Mouse (Mus musculus): ENCODE measurements around the gene Arrdc5. TPM values are rescaled to one million over a fixed set of nuclear protein-coding genes. Genes with fewer than 3 reads are reported as not detected.
A peak's percentile ranks its signal among the peaks of the same experiment; 100 is the strongest.
"Not testable (repeated sequence)": the region's sequence is repeated elsewhere in the genome, so short reads cannot be mapped to it uniquely, and the experiment has no call there.

Arrdc5 gene
- total RNA-seq, 2 experiments from 2014 or later = not detected

DNA sequence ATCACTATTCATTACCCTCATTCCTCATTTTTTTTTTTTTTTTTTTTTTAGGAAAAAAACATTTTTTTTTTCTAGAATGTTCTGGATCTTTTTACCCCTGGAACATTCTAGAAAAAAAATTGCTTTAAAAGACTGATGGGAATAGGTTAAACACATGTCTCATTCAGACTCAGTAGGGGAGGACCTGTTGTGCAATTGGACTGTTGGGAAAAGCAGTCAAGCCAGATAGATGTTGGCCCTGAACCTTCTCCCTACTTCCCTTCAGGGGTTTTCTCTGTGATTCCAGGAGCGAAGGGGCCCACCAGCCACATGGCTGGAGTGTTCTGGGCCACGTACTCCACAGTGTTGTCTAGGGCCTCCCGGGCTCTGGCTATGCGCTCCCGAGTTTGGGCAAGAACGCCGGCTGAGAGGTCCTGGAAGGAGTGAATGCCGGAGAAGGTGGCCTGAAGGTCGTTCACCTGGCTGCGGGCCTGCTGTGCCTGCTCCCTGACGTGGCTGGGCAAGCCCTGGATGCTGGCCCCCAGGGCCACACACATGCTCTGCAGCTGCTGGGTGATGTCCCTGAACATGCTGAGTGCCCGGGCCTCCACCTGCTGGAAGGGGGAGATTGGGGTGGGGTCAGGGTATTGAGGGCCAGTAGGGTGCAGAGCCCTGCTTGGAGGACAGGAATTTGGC, 20.5 kb downstream of the Arrdc5 start:
- ATAC-seq (replicated peaks; ENCODE audit: poor library complexity) = no peak

DNA sequence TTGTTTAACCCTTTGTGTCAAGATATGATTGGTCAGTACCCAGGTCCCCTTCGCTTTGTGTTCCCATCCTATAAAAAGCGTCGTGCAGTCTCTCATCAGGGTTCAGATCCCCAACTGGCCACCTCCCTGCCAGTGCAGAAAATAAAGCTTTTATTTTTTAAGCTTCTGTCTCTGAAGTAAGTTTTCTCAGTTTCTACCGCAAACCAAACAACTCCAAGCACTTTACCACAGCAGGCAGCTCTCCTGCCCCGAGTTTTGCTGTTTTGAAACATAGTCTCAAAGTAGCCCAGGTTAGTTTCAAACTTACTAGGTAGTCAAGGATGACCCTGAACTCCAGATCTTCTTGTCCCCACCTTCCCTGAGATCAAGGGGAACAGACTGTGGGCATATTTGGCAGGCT, 21.7 kb downstream of the Arrdc5 start:
- no peak for ATAC-seq (replicated peaks; ENCODE audit: poor library complexity)

DNA sequence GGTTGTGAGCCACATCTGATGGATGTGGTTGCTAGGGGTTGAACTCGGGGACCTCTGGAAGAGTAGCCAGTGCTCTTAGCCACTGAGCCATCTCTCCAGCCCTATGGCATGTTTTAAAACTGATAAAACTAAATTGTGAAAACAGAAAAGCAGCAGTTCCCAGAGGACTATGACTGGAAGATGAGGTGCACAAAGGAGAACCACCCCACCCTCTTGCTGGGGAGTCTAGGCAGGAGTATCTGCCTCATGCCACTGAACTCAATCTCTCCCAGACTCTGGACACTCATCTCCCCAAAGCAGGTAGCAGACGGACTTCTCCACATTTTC, 22.6 kb downstream of the Arrdc5 start:
- no peak for ATAC-seq (replicated peaks; ENCODE audit: poor library complexity)

DNA sequence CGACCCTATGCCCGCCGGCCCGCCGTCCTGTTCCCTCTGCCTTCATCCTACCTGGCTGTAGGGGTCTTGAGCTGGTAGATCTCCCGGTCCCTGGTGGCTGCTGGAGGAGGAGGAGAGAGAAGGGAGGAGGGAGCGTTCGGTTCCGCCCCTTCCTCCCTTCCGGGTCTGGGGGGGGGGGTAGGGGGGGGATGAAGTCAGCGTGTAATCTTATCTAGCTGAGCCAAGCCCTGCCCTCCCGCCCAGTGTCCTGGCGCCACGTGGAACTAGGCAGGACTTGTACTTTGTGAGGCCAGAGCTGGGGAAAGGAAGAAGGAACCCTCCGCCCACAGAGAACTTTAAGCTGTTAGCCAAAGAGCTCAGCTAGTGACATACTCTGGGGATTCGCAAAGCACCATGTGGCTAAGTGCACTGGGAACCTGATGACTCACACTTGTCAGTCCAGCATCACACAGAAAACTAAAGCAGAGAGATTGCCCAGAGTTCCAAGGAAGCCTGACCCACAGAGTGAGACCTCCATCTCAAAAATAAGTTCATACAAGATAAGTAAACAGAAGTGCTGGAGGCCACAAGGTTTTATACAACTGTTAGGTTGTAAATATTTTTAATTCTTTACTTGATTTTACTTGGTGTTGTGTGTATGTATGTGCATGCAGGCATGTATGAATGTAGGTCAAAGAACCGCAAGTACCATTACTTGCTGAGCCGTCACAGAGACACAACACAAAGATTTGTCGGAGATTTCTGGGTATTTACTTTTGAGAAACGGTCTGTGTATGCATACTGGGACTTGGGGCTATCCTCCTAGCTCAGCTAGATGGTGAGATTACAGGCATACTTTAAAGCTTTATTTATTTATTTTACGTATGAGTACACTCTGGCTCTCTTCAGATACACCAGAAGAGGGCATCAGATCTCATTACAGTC, 23.2 kb downstream of the Arrdc5 start, which contains the start of gene Ticam1:
Ticam1 (minus strand) TSS at position 144 of the 924 bp plus-strand sequence.
- ATAC-seq (replicated peaks; ENCODE audit: poor library complexity) = peak; percentile 84

DNA sequence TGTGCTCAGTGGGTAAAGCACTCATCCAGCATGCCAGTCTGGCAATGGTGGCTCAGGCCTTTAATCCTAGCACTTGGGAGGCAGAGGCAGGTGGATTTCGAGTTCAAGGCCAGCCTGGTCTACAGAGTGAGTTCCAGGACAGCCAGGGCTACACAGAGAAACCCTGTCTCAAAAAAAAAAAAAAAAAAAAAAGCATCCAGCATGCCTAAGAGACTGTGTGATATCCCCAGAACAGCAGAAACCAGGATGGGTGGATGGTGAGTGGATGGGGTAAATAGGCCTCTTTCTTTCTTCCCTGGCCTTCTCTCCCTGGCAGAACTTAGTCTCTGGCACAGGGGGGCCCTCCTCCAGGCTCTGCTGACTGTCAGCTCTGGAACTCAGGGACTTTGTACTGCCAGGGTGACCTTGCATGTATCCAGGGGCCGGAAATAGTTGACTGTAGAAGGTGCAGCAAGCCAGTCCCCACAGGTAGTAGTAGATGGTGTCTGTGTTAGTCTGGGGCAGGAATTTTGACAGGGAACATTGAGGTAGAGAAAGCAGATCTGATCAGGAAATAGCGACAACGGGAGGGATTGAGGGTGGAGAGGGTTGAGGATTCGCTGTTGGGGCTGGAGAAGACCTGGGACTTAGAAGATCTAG, 24.1 kb downstream of the Arrdc5 start:
- no peak for ATAC-seq (replicated peaks; ENCODE audit: poor library complexity)

DNA sequence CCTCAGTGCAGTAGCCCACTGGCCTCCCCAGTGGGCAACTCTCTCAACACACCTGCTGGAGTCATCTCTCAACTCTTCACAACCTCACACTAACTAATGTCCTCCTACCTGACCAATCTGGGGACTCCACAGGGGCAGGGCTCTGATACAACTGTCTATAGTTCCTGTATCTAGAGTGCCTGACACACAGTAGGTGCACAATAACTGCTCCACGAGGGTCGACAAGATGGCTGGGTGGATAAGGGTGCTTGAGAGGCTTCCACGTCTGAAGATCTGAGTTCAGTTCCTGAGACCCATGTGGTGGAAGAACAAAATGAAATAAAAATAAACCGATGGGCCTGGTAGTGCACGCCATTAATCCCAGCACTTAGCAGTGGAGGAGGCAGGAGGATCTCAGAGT, 26.1 kb downstream of the Arrdc5 start:
- no peak for ATAC-seq (replicated peaks; ENCODE audit: poor library complexity)

DNA sequence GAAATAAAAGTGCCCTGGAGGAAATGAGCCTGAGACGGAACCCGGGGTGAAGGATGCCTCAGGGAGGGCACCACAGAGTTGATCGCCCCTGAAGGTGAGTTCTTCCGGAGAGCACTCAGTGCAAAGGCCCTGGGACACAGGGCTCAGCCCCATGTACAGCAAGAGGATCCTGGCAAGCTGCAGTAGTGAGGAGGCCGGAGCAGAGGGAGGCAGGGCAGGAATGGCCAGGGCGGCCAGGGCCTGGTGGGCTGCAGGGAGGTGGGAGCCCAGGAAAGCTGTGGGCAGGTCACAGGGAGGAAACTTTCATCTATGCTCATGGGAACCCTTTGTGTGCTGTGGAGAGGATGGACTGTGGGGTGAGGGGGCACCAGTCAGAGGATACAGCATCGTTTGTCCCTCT, 26.6 kb downstream of the Arrdc5 start:
- ATAC-seq (replicated peaks; ENCODE audit: poor library complexity) = no peak

DNA sequence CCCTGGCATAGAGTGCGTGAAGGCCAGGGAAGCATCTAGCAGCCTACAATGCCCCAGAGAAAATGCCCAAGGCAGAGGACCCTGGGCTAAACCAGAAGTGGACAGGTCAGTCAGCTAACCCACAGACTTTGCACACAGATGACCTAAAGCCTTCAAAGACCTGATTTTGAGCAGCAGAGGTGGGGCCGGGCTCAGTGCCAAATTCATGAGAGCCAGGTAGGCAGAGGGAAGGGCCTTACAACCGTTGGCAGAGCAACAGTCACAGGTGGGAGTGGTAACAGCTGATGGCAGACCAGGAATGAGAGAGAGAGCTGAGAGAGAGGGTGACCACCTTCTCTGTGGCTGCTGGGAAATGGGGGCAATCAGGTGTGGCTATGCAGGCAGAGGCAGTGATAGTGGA, 27.4 kb downstream of the Arrdc5 start:
- no peak for ATAC-seq (replicated peaks; ENCODE audit: poor library complexity)

DNA sequence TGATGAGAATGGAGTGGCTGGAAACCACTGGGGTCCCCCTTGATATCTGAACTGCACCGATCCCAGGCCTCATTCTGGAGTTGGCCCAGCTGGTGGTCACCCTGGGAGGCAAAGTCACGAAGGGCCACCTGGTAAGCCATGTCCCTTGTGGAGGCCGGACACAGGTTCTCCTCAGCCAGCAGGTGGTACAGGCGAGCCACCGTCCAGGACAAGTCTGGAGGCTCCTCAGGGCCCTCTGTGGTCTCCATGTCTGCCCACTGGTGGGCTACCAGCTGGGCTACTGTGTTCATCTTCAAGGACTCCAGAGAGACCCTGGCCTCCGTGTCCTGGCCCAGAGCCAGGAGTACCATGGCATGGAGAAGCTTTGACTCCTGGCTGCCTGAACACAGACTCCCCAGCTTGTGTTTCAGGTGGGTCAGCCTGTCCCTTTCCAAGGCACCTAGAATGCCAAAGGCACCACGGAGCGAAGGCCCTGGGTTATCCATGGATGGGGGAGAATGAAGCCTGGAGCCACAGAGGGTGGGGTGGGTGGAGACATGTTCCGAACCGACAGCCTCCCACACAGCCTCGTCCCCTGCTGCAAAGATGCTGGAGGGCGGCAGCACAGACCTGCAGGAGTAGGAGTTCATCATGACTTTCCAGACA, 28.4 kb downstream of the Arrdc5 start:
- no peak for ATAC-seq (replicated peaks; ENCODE audit: poor library complexity)

DNA sequence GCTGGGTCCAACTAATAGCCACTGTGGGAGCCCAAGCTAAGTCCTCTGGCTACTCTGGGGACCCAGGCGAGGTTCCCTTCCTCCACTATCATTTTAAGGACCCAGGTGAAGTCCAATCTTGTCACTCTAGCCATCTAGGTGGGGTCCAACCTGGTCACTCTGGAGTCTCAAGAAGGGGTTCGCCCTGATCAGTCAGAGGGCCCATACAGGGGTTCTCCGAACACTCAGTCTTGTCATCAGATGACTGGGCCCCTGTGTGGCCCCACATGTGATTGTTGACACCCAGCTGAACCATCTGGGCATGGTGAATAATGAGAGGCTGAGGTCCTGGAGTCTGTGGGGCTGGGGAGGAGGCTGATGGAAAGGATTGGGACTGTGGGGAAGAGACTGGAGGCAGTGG, 30.3 kb downstream of the Arrdc5 start:
- ATAC-seq (replicated peaks; ENCODE audit: poor library complexity) = no peak

DNA sequence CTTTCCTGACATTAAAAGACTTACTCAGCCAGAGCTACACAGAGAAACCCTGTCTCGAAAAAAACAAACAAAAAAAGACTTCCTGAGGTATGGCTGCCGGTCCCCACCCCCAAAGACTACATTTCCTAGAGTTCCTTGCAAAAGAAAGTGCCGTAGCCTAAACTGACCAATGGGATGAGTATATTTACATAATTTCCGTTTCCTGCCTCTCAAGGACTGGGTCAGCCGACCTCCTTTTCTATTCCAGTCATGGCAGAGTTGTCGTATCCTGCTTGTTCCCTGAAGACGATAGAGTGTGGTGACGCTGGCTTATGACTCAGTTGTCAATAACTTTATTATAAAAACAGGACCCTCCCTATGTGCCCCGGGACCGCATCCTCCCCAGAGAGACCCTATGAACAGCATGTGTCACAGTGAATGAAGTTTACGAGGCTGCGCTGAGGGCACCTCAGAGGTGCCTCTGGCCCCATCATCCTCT, 30.9 kb downstream of the Arrdc5 start:
- peak; percentile 89 for ATAC-seq (replicated peaks; ENCODE audit: poor library complexity)

DNA sequence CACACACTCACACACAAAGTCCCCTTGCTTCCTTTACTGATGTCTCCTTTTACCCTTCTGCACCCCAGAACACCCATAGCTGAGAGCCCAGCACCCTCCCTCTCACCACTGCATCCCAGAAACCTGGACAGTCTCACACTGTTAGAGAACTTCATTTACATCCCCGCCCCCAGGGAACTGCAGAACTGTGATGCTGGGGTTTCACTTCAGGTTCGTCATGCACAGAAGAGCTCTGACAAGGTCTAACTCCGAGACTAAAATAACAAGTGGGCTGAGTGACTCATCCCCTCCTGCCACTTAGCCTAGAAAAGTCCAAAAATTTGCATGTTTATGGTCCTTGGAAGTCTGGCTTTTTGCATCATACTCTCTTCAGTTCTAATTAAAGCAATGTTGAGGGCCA, 33.8 kb downstream of the Arrdc5 start:
- peak; percentile 33 for ATAC-seq (replicated peaks; ENCODE audit: poor library complexity)

DNA sequence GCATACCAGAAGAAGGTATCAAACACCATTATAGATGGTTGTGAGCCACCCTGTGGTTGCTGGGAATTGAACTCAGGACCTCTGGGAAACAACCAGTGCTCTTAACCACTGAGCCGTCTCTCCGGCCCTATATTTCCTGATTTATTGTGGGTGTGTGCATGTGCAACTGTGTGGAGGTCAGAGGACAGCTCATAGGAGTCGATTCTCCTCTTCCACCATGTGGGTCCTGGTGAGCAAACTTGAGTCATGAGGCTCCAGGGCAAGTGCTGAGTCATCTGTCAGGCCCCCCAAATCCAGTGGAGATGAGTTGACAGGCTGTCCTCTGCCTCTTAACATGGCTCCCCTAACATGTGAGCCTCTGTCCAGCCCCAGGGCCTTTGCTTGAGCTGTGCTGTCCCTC, 34.2 kb downstream of the Arrdc5 start:
- ATAC-seq (replicated peaks; ENCODE audit: poor library complexity) = no peak

DNA sequence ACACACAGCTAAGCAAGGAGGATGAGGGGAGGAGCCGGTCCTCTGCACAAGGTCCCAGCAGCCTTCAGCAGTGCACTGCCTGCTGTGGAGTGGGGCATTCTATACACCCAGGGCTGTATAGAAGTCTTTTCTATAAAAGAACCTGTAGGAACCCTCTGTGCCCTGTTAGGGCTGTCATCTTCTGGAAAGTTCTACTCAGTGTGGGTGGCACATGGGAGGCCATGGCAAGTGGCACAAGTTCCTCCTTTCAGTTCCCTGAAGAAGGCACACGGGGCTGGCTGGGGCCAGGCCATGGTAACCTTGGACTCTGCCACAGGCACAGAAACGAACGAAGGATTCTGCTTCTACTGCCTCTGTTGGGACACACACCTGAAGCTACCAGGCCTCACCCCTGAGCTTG, 35.1 kb downstream of the Arrdc5 start:
- ATAC-seq (replicated peaks; ENCODE audit: poor library complexity) = peak; percentile 24; the same call in 1 of the 2 replicates

DNA sequence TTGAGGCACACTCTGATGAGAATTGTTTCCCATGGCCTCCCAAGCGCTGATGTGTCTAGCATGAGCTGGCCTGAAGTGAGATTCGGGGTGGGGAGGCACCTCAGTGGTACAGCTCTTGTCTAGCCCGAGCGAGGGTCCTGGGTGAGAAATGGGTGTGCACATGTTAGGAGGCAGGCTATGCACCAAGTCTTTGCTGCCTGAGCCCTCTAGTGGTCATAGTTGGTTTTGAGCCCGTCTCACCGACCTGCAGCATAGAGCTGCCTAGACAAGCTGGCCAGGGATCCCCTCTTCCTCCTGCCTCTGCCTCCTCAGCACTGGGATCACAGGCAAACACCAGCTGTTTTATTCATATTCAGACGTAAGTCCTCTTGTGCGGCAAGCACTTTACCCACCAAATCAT, 36.1 kb downstream of the Arrdc5 start:
- peak; percentile 81 for ATAC-seq (replicated peaks; ENCODE audit: poor library complexity)

DNA sequence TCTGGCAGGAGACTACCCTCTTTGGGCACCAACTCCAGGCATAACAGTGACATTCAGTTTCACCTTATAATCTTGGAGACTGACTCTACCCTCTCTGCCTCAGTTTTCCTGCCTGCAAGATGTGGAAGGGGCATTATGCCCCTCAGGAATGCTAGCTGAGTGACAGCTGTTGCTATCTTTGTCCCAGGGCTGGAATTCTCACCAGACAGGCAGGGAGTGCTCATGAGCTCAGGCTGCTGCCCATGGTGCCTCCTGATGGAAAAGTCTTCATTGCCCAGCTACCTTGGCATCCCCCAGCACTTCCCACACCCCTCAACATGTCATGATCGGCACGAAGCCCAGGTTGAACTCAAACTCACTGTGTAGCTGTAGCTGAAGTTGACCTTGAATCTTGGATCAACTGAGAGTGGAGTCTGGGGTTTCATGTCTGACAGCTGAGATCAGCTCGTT, 37.4 kb downstream of the Arrdc5 start:
- ATAC-seq (replicated peaks; ENCODE audit: poor library complexity) = no peak

DNA sequence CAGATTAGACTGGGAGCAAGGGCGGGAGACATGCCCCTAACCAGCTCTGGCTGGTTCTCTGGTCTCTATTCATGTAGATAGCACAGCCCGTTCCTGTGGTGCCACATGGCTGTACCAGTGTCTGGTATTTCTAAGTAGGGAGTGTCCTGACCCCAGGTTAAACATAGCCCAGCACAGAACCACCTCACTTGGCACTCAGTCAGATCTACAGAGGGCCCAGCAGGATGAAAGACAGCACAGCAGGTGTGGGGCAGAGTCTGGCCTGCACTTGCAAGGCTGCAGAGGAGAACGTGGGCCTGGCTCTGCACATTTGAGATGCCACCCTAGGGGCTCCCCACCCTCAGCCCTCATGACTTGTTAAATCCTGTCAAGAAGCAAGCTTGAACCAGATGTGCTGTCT, 38.9 kb downstream of the Arrdc5 start:
- ATAC-seq (replicated peaks; ENCODE audit: poor library complexity) = no peak

DNA sequence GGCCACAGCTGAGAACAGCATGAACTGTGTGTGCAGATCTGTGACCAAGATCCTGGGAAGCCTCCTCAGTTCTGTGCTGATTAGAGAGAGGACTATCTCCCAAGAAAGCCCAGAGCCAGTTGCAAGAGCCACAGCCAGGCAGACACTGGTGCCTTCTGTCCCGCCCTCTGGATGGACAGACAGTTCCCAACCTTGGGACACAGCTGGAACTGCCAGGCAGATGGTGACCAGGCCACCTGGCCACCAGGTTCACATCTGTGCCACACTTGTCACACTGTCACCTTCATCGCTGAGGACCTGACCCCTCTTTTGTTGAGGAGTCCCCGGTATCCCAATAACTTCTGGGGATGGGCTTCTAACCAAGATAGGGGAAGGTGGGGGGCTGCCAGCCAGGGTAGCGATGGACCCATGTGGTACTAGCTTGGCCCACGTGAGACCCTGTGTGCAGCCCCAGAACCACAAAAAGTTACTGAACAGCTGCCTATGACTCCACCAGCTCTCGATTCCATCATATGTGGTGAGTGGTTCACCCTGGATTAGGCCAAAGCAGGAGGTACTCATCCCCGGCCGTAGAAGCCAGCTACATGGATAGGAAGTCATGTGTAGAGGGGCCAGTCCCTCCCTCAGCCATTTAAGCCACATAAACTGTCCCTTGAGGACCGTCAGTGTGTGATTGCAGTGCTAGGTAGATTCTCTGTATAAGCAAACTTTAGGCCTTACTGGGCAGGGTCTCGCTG, 40.6 kb downstream of the Arrdc5 start:
- ATAC-seq (replicated peaks; ENCODE audit: poor library complexity) = no peak

DNA sequence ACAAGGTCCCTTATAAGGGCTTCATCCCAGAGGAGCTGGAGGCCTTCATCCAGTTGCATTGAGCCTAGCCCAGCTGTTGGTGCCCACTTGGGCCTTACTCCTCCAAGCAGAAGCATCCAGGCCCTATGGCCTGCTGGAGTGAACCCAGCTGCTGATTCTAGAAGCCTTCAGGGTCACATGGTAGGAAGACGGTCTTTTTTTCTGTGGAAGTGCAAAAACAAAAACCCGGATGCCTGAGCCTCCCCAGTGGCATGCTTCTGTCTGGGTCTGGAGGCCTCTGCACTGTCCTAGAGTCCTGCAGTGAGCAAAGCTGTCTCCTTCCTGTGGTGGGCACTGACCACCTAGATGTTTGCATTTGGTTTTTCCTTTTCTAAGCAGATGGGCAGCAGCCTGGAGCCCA, 41.3 kb downstream of the Arrdc5 start:
- ATAC-seq (replicated peaks; ENCODE audit: poor library complexity) = not testable (repeated sequence)

DNA sequence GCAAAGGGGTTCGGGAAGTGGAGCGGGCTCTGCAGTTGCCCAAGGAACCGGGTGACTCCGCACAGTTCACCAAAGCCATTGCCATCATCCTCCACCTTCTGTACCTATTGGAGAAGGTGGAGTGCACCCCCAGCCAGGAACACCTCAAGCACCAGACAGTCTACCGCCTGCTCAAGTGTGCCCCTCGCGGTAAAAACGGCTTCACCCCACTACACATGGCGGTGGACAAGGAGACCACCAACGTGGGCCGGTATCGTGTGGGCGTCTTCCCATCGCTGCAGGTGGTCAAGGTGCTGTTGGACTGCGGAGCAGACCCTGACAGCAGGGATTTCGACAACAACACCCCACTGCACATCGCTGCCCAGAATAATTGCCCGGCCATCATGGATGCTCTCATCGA, 41.8 kb downstream of the Arrdc5 start:
- ATAC-seq (replicated peaks; ENCODE audit: poor library complexity) = not testable (repeated sequence)
